Mouse (Mus musculus): ENCODE data around the gene Chd3.

DNA sequence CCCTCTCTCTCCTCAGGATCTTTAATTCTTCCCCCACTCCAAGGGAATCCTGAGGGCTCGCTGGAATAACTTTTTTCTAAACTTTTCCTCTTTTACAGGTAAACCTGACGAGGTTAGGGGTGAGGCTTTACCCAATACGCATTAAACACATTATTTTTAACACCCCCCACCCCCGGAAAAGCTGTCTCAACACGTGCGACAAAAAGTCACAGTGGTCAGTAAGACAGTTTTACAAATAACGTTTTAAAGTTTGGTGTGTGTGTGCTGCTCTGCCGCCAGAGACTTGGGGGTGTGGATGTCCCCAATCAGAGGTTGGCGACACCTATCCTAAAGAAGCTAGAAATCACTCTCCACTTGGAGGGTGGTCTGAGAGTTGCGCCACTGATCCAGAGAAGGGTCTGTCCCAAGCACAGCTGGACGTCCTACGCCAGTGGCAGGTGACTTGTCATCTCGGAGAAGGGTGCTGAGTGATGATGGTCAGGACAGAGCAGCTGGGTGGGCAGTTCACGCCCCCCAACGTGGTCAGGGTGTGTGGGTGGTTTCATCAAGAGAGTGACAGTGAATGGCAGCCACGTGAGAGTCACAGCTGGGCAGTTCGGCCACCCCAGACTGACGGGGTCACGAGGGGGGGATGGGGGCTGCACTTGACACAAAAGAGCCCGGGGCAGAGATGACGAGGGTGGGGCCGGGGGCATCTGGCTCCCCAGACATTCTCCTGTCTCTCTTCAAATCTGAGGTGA is 1.4 kb downstream of the Chd3 start:
- TF ChIP-seq FLI1 (IDR thresholded peaks at IDR 0.05; ENCODE audit: low read length) (no peak), GATA1 (IDR thresholded peaks at IDR 0.05; ENCODE audit: borderline replicate concordance, low read length) (no peak)
